Mouse (Mus musculus) brain, embryonic 14.5 days (tissue): ENCODE results near the gene Phrf1.

Experiments
- CTCF ChIP-seq: fragments of 200-500 bp; IDR thresholded peaks from 2 replicates; pipeline ENCODE4 v1.5.1; 2012; ENCODE audit warnings: inconsistent platforms, mild to moderate bottlenecking, moderate library complexity, borderline replicate concordance; ENCODE audit not compliant: insufficient read depth, insufficient read length; ENCODE audit errors: extremely low read depth
- POLR2A ChIP-seq: fragments of 200-500 bp; IDR thresholded peaks from 2 replicates; pipeline ENCODE4 v1.6.1; 2012; ENCODE audit warnings: mild to moderate bottlenecking, inconsistent platforms, borderline replicate concordance; ENCODE audit not compliant: poor library complexity, insufficient read depth, insufficient read length, severe bottlenecking; ENCODE audit errors: extremely low read depth

DNA sequence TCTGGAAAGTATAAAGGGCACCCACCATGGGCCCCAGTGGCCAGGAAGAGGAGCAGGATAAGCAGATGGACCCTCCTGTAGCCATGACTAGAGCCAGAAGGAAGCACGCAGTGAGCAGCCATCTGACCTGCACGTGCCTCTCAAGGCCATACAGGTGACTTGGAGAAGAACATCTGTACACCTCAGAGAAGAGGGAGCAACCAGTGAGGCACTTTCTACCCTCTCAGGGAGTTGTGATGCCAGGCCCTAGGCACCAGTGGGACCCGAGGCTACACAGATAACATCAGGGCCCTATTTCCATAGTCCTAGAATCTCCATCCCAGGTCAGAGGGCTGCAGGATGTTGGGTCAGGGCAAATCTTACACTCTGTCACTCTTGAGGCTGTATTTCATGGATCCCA, 38.4 kb upstream of the Phrf1 start:
- TF ChIP-seq POLR2A (no peak), CTCF (no peak)
